Mouse (Mus musculus) brain, embryonic 14.5 days (tissue): ENCODE measurements at regions not wholly inside any gene's neighbourhood (a gene's known extent, or its start where the extent isn't known, plus 50 kb on each side); places are given as distances from the start of the nearest gene placed in this dataset.
A peak's percentile ranks its signal among the peaks of the same experiment; 100 is the strongest.

Experiments used
- DNase-seq: peaks from one replicate; pipeline ENCODE4 v3.0.0-alpha.2; 2011; ENCODE audit warnings: low read depth
- CTCF ChIP-seq: fragments of 200-500 bp; IDR thresholded peaks from 2 replicates; pipeline ENCODE4 v1.5.1; 2012; ENCODE audit warnings: inconsistent platforms, mild to moderate bottlenecking, moderate library complexity, borderline replicate concordance; ENCODE audit not compliant: insufficient read depth, insufficient read length; ENCODE audit errors: extremely low read depth
- POLR2A ChIP-seq: fragments of 200-500 bp; IDR thresholded peaks from 2 replicates; pipeline ENCODE4 v1.6.1; 2012; ENCODE audit warnings: mild to moderate bottlenecking, inconsistent platforms, borderline replicate concordance; ENCODE audit not compliant: poor library complexity, insufficient read depth, insufficient read length, severe bottlenecking; ENCODE audit errors: extremely low read depth

GRCm38 (mm10) chr1:75653671-75654076 is 107.6 kb downstream of the Slc4a3 start:
- TF ChIP-seq CTCF (peak; percentile 94), POLR2A (no peak)
- peak; percentile 93 for DNase-seq

DNA sequence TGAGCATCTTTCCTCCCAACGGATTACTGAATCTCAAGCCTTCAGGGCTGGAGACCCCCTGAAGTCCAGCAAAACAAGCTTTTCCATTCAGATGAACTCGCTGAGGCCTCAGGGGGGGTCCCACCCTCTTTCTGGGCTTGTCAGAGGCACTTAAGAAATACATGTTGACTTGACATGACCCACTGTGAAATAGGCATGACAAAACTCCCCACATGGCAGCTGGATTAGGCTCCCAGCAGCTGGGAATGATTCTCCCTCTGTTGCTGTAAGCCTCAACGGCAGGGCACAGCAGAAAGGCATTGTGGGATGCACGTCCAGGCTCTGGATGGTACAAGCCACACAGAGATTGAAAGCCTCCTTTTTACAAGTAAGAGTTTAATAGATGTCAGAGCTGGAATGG is 110.5 kb downstream of the Slc4a3 start:
- TF ChIP-seq CTCF (no peak), POLR2A (no peak)
- no peak for DNase-seq

DNA sequence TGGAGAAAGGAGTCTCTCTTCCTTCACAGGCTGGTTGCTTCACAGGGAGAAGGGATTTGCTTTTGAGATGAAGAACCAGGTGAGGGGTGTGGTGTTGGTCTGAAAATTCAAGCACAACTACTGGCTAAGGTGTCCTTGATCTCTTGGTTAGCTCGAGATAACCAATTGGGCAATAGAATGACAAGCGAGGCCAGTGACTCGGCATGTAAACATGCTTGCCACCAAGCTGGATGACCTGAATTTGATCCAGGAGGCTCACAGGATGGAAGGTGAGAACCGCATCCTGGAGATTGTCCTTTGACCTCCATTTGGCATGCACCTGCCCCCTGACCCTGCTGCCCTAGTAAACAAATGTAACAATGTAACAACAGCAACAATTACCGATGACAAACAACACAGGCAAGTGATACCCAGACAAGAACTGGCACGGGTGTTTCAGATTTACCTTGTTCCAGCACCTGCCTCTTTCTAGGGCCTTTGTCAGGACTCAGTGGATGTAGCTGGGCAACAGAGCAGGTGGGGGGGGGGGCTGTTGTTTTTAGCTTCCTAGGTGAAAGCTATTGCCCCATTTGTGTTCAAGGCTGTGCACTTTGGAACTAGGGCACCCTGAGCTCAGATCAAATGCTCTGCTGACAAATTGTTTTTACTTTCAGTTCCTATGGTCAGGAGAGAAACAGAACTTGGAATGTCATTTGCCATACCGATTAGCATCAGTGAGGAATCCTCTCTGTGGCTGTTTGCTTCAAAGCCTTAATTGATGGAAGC is 114.5 kb downstream of the Slc4a3 start:
- TF ChIP-seq POLR2A (no peak), CTCF (no peak)
- no peak for DNase-seq

- peak; percentile 74 for DNase-seq
- TF ChIP-seq CTCF (no peak), POLR2A (no peak)
Measured at GRCm38 (mm10) chr1:75662141-75662990, 116.3 kb downstream of the Slc4a3 start.

- peak; percentile 86 for DNase-seq
- no peak for TF ChIP-seq POLR2A
- TF ChIP-seq CTCF = no peak
Measured at GRCm38 (mm10) chr1:75667736-75668269, 121.7 kb downstream of the Slc4a3 start.

DNA sequence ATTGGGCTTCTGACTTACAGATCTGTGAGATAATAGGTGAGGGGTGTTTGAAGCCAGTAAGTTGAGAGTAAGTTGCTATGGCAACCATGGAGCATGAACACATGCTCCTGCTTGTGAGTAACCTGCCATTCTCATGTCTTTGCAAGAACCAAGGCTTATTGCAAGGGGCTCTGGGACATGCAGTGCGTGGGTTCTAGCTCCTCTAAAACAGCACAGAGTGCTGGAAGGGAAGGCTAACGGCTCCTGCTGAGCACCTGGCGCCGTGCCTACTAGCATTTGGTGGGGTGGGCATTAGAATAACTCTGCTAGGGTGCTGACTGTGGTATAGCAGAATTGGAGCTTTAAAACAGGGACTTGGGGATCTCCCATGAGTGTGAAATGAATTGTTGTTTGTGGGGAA is 130.2 kb downstream of the Slc4a3 start:
- no peak for DNase-seq
- TF ChIP-seq POLR2A = no peak
- TF ChIP-seq CTCF = no peak

DNA sequence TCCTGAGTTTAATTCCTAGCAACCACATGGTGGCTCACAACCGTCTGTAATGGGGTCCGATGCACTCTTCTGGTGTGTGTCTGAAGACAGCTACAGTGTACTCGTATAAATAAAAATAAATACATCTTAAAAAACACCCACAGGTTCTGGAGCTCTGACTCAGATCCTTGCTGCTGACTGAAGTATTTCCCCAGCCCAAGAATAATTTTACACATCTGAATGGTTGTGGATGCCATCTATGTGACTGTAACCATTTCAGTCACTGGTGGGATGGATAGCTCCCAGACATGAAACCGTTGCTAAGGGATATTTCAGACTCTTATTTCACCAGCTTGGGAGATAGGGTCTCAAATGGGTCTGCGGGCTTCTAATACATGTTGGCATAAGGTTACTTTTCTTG is 131.6 kb downstream of the Slc4a3 start:
- TF ChIP-seq CTCF (no peak), POLR2A (no peak)

GRCm38 (mm10) chr1:75678279-75678678 is 132.2 kb downstream of the Slc4a3 start:
- peak; percentile 58 for DNase-seq
- no peak for TF ChIP-seq POLR2A
- TF ChIP-seq CTCF = no peak

More for the DNA sequence above, 131.6 kb downstream of the Slc4a3 start:
- no peak for DNase-seq

GRCm38 (mm10) chr1:75680366-75680765 is 134.3 kb downstream of the Slc4a3 start:
- DNase-seq = peak; percentile 84

GRCm38 (mm10) chr1:75681913-75682312 is 135.8 kb downstream of the Slc4a3 start:
- no peak for DNase-seq
- TF ChIP-seq POLR2A = no peak
- TF ChIP-seq CTCF = peak; percentile 38; the same call in 1 of the 2 replicates

More at GRCm38 (mm10) chr1:75680366-75680765, 134.3 kb downstream of the Slc4a3 start:
- TF ChIP-seq POLR2A (no peak), CTCF (no peak)

GRCm38 (mm10) chr1:75692781-75693180 is 146.7 kb downstream of the Slc4a3 start:
- DNase-seq = peak; percentile 93
- no peak for TF ChIP-seq CTCF
- TF ChIP-seq POLR2A = no peak

DNA sequence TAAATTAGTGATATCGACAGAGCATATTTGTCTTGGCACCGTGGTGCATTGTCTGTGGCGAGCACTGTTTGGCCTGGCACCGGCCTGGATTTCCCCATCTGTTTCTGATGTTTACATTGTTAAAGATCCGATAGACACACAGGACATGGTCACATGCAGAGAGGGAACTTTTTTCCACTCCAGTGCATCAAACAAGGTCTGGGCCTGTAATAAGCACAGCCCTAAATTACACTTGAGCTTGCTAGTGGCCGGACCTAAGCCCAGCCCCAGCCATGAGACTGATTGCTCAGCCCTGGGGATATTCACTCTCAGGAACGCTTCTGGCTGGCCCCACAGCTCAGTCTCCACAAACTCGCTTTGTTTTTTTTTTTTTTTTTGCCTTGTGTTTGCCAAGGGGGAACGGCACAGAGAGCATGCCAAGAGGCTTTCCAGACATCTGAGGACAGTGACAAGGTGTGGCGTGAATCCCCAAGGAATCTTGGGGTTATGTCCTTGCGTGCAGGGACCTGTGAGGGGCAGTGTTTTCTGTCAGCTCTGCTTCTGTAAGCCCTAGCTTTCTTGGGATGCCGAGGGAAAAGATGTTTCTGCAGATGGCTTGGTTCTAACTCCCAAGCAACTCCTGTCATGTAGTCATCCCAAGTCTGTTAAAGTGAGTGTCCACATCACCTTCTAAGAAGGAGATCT is 147.3 kb downstream of the Slc4a3 start:
- no peak for TF ChIP-seq POLR2A
- peak; percentile 31; the same call in 1 of the 2 replicates for TF ChIP-seq CTCF
- DNase-seq = peak; percentile 96
